Mouse (Mus musculus) layer of hippocampus, postnatal 10 days (tissue): ENCODE measurements around the gene Slc6a19. TPM values are rescaled to one million over a fixed set of nuclear protein-coding genes. Genes with fewer than 3 reads are reported as not detected.
"Not testable (repeated sequence)": the region's sequence is repeated elsewhere in the genome, so short reads cannot be mapped to it uniquely, and the experiment has no call there.

ENCODE experiments used
- DNase-seq, 2 experiments: peaks; one replicate each; pipeline ENCODE4 v3.0.0; 2021; ENCODE audit warnings: low spot score in 2 of 2
- long read RNA-seq: library from polyadenylated mRNA; stranded (forward); transcript quantifications from one replicate; pipeline ENCODE4 v2.0.0, GENCODE M21; 2023
- total RNA-seq, 2 experiments: library from RNA; stranded (reverse); gene quantifications; 2 replicates each; pipeline ENCODE4 v1.2.3; 2021

Slc6a19 gene
- total RNA-seq: under 1 TPM; 0.14 to 0.16 TPM
- long read RNA-seq: 0 reads

GRCm38 (mm10) chr13:73704694-73705325 is at the start of gene Slc6a19:
Gene Slc6a19, minus strand, starts transcription at chr13:73704865.
- no peak for DNase-seq

- no peak for DNase-seq
Measured at GRCm38 (mm10) chr13:73751284-73751683, 46.6 kb upstream of the Slc6a19 start.

DNA sequence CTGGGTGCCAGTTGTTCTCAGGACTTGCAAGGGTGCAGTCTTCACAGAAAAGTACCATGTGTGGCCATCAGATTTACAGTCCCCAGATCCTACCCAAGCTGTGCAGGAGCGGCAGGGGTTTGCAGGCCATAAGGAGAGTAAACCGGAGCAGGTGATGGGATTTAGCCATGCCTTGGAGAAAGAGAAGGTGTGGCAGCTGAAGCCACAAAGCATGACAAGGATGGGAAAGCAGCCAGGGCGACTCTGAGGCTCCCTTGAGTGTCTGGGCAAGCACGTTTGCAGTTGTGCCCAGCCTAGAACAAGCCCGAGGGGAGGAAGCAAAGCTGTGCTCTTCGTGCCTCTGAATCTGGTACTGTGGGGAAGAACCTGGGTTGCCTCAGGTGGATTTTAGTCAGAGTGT is 45.8 kb upstream of the Slc6a19 start:
- DNase-seq: no peak

DNA sequence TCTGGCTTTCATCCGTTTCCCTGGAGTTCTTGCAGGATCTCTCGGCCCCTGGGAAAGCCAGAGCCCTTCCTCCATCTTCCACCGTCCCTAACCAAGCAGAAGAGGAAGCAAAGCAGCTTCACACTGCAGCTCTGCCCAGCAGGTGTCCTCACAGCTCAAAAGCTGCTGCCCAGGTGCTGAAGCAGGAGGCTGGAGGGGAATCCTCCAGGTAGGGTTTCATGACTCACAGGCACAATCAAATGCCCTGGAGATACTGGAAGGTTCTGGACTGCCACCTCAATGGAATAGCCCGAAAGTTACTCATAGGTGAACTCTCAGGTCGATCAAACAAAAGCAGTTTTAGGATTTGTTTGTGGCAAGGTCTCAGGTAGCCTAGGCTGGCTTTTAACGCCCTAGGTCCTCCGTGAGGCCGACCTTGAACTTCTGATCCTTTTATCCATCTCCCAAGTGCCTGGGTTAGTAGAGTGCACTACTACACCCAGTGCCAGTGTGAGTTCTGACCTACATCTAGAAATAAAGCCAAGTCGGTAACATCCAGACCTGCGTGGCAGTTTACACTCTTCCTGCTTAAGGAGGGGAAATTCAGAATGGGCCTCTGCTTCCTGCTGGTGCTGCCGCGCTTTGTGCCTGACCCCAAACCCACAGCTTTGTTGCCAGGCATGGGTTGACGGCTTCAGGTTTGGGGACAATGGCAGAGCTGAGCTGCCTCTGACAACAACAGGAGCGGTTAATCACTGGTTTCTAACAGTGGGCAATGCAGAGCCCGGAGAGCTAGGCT is 44.2 kb upstream of the Slc6a19 start:
- DNase-seq: no peak

- DNase-seq: no peak
Measured at GRCm38 (mm10) chr13:73743662-73744061, 39.0 kb upstream of the Slc6a19 start.

DNA sequence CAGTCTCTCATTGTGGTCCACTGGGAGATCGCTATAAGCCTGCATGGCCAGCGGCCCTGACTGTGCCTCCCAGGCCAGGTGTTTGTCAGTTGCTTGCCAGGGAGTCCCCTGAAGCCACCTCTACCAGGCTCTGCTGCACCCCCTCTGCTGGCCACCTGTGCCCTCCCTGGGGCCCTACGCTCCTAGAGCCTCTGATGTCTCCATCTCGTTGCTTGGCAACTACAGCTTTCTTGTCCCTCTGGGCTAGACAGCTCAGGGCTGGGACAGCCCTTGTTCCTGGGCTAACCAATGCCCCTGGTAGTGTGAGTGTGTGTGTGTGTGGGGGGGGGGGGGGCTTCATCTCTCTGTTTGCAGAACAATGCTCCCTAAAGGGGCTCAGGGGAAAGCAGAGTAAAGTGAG is 38.3 kb upstream of the Slc6a19 start:
- DNase-seq: no peak

- not testable (repeated sequence) for DNase-seq
Measured at GRCm38 (mm10) chr13:73740399-73740944, 35.8 kb upstream of the Slc6a19 start.

DNA sequence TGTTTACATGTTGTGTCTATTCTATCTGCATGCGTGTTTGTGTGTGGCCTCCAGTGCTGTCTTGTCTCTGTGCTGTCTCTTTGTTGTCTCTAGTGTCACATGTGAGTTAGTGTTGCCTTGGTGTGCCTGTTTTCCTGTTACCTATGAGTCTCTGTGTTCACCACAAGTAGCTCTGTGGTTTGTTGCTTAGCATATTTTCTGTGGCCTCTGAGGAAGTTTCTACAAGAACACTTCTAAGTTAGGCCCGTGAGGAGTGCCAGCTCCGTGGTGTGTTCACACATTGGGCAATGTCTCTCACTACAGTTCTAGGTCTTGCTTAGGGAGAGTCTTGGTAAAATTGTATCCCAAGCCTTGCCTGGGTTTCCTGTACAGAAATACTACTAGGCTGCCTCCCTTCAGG is 32.3 kb upstream of the Slc6a19 start:
- no peak for DNase-seq

GRCm38 (mm10) chr13:73735928-73736327 is 31.3 kb upstream of the Slc6a19 start:
- no peak for DNase-seq

DNA sequence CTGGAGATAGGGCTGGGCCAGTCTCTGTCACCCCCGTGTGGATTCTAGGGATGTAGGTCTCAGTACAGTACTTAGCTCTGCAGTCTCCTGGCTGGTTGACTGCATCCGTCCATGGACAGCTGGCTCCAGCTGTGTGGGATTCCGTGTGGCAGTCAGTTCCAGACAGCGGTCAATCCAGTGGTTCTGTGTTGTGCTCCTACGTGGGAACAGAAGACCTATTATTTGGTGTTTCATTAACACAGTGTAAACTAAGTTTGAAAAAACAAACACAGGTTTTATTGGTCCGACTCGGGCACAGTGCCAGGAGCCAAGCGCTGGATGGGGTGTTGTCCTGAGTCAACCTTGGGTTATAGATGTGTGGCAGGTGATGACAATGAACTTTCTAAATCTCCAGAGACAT is 30.6 kb upstream of the Slc6a19 start:
- no peak for DNase-seq

GRCm38 (mm10) chr13:73734379-73734778 is 29.7 kb upstream of the Slc6a19 start:
- no peak for DNase-seq

- DNase-seq: no peak
Measured at GRCm38 (mm10) chr13:73732742-73733700, 28.4 kb upstream of the Slc6a19 start, which contains the start of gene Slc12a7. Gene Slc12a7, plus strand, starts transcription at chr13:73733094.

- DNase-seq: no peak
Measured at GRCm38 (mm10) chr13:73732235-73732634, 27.6 kb upstream of the Slc6a19 start.

DNA sequence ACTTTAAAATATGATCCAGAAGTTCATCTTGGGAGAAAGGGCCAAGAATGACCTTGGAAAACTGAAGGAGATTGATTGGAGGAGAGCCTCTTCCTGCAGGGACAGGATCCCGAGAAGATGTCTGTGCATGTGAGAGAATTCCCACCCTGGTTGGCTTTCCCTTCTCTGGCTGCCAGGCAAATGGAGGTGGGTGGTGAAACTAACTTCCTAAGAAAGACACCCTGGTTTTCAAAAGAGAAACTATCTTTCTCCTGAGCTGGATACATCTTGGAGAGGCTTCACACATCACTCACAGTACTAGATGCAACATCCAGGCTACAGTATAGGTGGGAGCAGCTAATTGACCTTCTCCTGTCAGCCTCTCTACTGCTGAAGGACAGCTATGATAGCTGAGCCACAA is 26.2 kb upstream of the Slc6a19 start:
- DNase-seq: no peak

- no peak for DNase-seq
Measured at GRCm38 (mm10) chr13:73728633-73729032, 24.0 kb upstream of the Slc6a19 start.

DNA sequence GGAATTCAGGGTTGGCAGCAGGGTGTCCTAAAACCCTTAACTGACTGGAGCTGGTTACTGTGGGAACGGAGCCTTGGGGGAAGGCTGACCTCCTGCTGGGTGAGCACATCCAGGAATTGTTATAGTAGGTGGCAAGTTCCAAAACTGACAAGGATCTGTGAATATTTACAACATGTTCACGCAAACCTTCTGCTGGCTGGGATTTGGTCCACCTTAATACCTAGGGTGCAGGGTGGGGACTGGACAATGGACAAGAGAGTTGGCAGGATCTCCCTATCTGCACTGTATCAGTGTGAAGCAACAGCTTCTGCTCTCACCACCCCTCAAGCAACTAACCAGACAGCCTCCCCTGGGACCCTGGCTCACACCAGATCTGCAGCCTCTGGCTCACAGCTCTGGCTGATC is 23.0 kb upstream of the Slc6a19 start:
- no peak for DNase-seq

GRCm38 (mm10) chr13:73725315-73725714 is 20.6 kb upstream of the Slc6a19 start:
- DNase-seq: no peak

DNA sequence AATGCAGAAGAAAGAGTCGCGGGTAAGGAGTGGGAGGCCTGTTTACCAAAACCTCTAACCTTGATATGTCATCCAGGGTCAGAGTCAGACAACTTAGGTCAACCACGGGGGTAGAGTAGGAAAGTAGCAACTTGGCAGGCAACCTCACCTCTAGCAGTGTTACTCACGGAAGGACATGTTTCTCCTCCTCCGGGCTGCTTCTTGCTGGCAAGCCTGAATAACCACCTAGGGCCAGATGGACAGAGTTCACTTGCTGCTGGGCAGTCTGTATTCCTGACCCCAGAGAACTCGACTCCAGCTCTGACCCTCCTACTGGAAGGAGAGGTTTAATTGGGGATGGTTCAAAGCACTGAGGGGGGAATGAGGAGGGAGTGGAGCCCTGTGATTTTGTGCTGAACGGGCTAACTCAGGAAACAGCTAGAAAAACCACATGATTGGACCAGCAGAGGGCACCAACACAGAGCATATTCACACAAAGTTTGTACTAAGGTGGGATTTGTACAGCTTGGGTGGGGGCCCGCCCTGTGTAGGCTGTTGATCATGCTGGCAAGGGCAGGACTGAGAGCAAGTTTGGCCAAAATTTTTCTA is 18.5 kb upstream of the Slc6a19 start:
- DNase-seq: peak; percentile 64 to 68

DNA sequence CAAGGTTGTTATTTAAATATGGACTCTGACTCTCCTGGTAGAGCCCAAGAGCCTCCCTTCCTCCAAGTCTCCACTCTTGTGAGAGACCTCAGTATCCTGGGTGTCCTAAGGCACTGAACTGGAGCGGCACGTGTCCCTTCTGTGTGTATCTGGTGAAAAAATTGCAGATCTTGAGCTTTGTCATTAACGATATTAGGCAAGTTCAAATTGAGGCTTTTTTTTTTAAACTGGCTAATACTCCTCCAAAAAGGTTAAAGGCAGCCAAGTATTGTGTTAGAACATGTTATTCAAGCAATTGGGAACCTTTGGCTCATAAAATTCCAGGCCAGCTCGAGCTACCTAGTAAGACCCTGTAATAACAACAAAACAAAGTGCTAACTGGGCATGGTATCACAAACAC is 15.6 kb upstream of the Slc6a19 start:
- DNase-seq: no peak

GRCm38 (mm10) chr13:73718225-73718624 is 13.6 kb upstream of the Slc6a19 start:
- DNase-seq: peak; percentile 88 to 90

DNA sequence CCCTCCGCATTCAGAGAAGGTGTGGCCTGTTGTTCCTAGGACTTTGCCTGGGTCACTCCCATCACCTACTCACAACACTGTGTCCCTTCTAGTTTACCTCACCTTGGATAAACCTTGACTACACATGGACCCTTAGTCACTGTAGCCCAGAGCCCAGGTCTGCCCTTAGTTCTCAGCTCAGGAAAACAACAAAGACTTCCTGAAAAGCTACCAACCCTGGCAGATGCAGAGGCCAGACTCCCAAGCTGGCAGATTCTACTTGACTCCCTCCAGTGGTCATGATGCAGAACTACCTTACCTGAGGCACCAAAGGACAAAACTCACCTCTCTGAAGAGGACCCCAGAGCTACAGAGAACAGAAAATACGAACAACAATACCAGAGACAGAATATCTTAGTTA is 9.4 kb upstream of the Slc6a19 start:
- DNase-seq: no peak
